Mouse (Mus musculus): ENCODE results near the gene Mmp20. TPM values are rescaled to one million over a fixed set of nuclear protein-coding genes. Genes with fewer than 3 reads are reported as not detected.

Gene Mmp20
- polyA plus RNA-seq, 1 experiment from 2014 or later: not detected

- H3K36me3 ChIP-seq (ENCODE audit: control insufficient read depth, insufficient read depth, low read length): no peaks in the 10 kb centered on the region
- 55% methylated on average over 5 of the region's 5 CpGs for WGBS
- H3K4me1 ChIP-seq (replicated peaks; ENCODE audit: control insufficient read depth, insufficient read depth): no peaks in the 10 kb centered on the region
- H3K27ac ChIP-seq (replicated peaks): no peak overlapping the region
- H3K9ac ChIP-seq (ENCODE audit: low read length): no peak overlapping the region
- TF ChIP-seq EP300 (optimal IDR thresholded peaks at IDR 0.05): no peak
- no peak for TF ChIP-seq CTCF (IDR thresholded peaks at IDR 0.05; ENCODE audit: low read depth)
- no peak overlapping the region for H3K4me2 ChIP-seq (replicated peaks; ENCODE audit: low read depth)
- H3K4me3 ChIP-seq (ENCODE audit: low read depth, low read length): no peak overlapping the region
- ATAC-seq (ENCODE audit: low FRiP score, low TSS enrichment): no peak
- H3K9me3 ChIP-seq (ENCODE audit: control insufficient read depth, low read length): no peaks in the 10 kb centered on the region
- no peak for DNase-seq (ENCODE audit: low spot score)
- no peaks in the 10 kb centered on the region for H3K27me3 ChIP-seq (ENCODE audit: control insufficient read depth, insufficient read depth, low read length)
Measured at GRCm38 (mm10) chr9:7652351-7653085, 24.5 kb downstream of the Mmp20 start.

GRCm38 (mm10) chr9:7657946-7658345, 29.9 kb downstream of the Mmp20 start:
- Histone ChIP-seq H3K4me3 (ENCODE audit: low read depth, low read length) (no peak overlapping the region), H3K4me2 (replicated peaks; ENCODE audit: low read depth) (no peak overlapping the region), H3K36me3 (ENCODE audit: control insufficient read depth, insufficient read depth, low read length) (no peaks in the 10 kb centered on the region), H3K4me1 (replicated peaks; ENCODE audit: control insufficient read depth, insufficient read depth) (no peaks in the 10 kb centered on the region), H3K9me3 (ENCODE audit: control insufficient read depth, low read length) (no peaks in the 10 kb centered on the region), H3K9ac (ENCODE audit: low read length) (no peak overlapping the region), H3K27ac (replicated peaks) (no peak overlapping the region), H3K27me3 (ENCODE audit: control insufficient read depth, insufficient read depth, low read length) (no peaks in the 10 kb centered on the region)
- ATAC-seq (ENCODE audit: low FRiP score, low TSS enrichment): no peak
- DNase-seq (ENCODE audit: low spot score): no peak
- 57% methylated on average over 4 of the region's 4 CpGs for WGBS
- TF ChIP-seq EP300 (optimal IDR thresholded peaks at IDR 0.05) (no peak), CTCF (IDR thresholded peaks at IDR 0.05; ENCODE audit: low read depth) (no peak)

- Histone ChIP-seq H3K4me3 (ENCODE audit: low read depth, low read length) (no peak overlapping the region), H3K4me1 (replicated peaks; ENCODE audit: control insufficient read depth, insufficient read depth) (no peaks in the 10 kb centered on the region), H3K9me3 (ENCODE audit: control insufficient read depth, low read length) (no peaks in the 10 kb centered on the region), H3K27me3 (ENCODE audit: control insufficient read depth, insufficient read depth, low read length) (no peaks in the 10 kb centered on the region), H3K27ac (replicated peaks) (no peak overlapping the region), H3K9ac (ENCODE audit: low read length) (no peak overlapping the region), H3K4me2 (replicated peaks; ENCODE audit: low read depth) (no peak overlapping the region), H3K36me3 (ENCODE audit: control insufficient read depth, insufficient read depth, low read length) (no peaks in the 10 kb centered on the region)
- DNase-seq (ENCODE audit: low spot score): no peak
- TF ChIP-seq CTCF (IDR thresholded peaks at IDR 0.05; ENCODE audit: low read depth) (no peak), EP300 (optimal IDR thresholded peaks at IDR 0.05) (no peak)
- 46% methylated on average over 6 of the region's 6 CpGs for WGBS
- no peak for ATAC-seq (ENCODE audit: low FRiP score, low TSS enrichment)
Measured at GRCm38 (mm10) chr9:7659469-7660020, 31.5 kb downstream of the Mmp20 start.

- DNase-seq (ENCODE audit: low spot score) (no peak), ATAC-seq (ENCODE audit: low FRiP score, low TSS enrichment) (no peak)
- TF ChIP-seq EP300 (optimal IDR thresholded peaks at IDR 0.05) (no peak), CTCF (IDR thresholded peaks at IDR 0.05; ENCODE audit: low read depth) (no peak)
- Histone ChIP-seq H3K4me1 (replicated peaks; ENCODE audit: control insufficient read depth, insufficient read depth) (no peaks in the 10 kb centered on the region), H3K9me3 (ENCODE audit: control insufficient read depth, low read length) (no peaks in the 10 kb centered on the region), H3K36me3 (ENCODE audit: control insufficient read depth, insufficient read depth, low read length) (no peaks in the 10 kb centered on the region), H3K4me2 (replicated peaks; ENCODE audit: low read depth) (no peak overlapping the region), H3K27me3 (ENCODE audit: control insufficient read depth, insufficient read depth, low read length) (no peaks in the 10 kb centered on the region), H3K27ac (replicated peaks) (no peak overlapping the region), H3K9ac (ENCODE audit: low read length) (no peak overlapping the region), H3K4me3 (ENCODE audit: low read depth, low read length) (no peak overlapping the region)
- 93% methylated on average over 1 of the region's 1 CpGs for WGBS
Measured at GRCm38 (mm10) chr9:7661371-7661770, 33.3 kb downstream of the Mmp20 start.

GRCm38 (mm10) chr9:7669674-7670073, 41.6 kb downstream of the Mmp20 start:
- H3K4me1 ChIP-seq (replicated peaks; ENCODE audit: control insufficient read depth, insufficient read depth): no peaks in the 10 kb centered on the region
- H3K4me2 ChIP-seq (replicated peaks; ENCODE audit: low read depth): no peak overlapping the region
- H3K9ac ChIP-seq (ENCODE audit: low read length): no peak overlapping the region
- no peak overlapping the region for H3K27ac ChIP-seq (replicated peaks)
- TF ChIP-seq EP300 (optimal IDR thresholded peaks at IDR 0.05): no peak
- H3K27me3 ChIP-seq (ENCODE audit: control insufficient read depth, insufficient read depth, low read length): no peaks in the 10 kb centered on the region
- no peaks in the 10 kb centered on the region for H3K36me3 ChIP-seq (ENCODE audit: control insufficient read depth, insufficient read depth, low read length)
- H3K9me3 ChIP-seq (ENCODE audit: control insufficient read depth, low read length): no peaks in the 10 kb centered on the region
- DNase-seq (ENCODE audit: low spot score): no peak
- no peak overlapping the region for H3K4me3 ChIP-seq (ENCODE audit: low read depth, low read length)
- WGBS: 80% methylated on average over 1 of the region's 1 CpGs
- ATAC-seq (ENCODE audit: low FRiP score, low TSS enrichment): no peak

- WGBS: 83% methylated on average over 9 of the region's 9 CpGs
- H3K36me3 ChIP-seq (ENCODE audit: control insufficient read depth, insufficient read depth, low read length): no peaks in the 10 kb centered on the region
- H3K9me3 ChIP-seq (ENCODE audit: control insufficient read depth, low read length): no peaks in the 10 kb centered on the region
- no peak for ATAC-seq (ENCODE audit: low FRiP score, low TSS enrichment)
- H3K4me3 ChIP-seq (ENCODE audit: low read depth, low read length): no peak overlapping the region
- no peak for DNase-seq (ENCODE audit: low spot score)
- no peak for TF ChIP-seq EP300 (optimal IDR thresholded peaks at IDR 0.05)
- no peak for TF ChIP-seq CTCF (IDR thresholded peaks at IDR 0.05; ENCODE audit: low read depth)
- no peaks in the 10 kb centered on the region for H3K27me3 ChIP-seq (ENCODE audit: control insufficient read depth, insufficient read depth, low read length)
- no peaks in the 10 kb centered on the region for H3K4me1 ChIP-seq (replicated peaks; ENCODE audit: control insufficient read depth, insufficient read depth)
- H3K27ac ChIP-seq (replicated peaks): no peak overlapping the region
- no peak overlapping the region for H3K4me2 ChIP-seq (replicated peaks; ENCODE audit: low read depth)
- no peak overlapping the region for H3K9ac ChIP-seq (ENCODE audit: low read length)
Measured at GRCm38 (mm10) chr9:7672985-7673384, 45.0 kb downstream of the Mmp20 start.
